Mouse (Mus musculus) midbrain, embryonic 15.5 days (tissue): ENCODE measurements at regions not wholly inside any gene's neighbourhood (a gene's known extent, or its start where the extent isn't known, plus 50 kb on each side); places are given as distances from the start of the nearest gene placed in this dataset.

Experiments used
- ATAC-seq: fragments of 200-750 bp; cut with Nextera tagmentation; replicated peaks from 2 replicates; pipeline ENCODE4 v1.8.0; 2017; ENCODE audit warnings: moderate TSS enrichment
- H3K27ac ChIP-seq: fragments of 300-500 bp; sonication (generic); 2 replicates; pipeline ENCODE4 v1.5.1; 2015; ENCODE audit warnings: mild to moderate bottlenecking, inconsistent platforms
- H3K27me3 ChIP-seq: fragments of 300-500 bp; sonication (generic); replicated peaks from 2 replicates; pipeline ENCODE4 v1.6.1; 2015; ENCODE audit warnings: inconsistent platforms
- H3K36me3 ChIP-seq: fragments of 300-500 bp; sonication (generic); replicated peaks from 2 replicates; pipeline ENCODE4 v1.6.1; 2015; ENCODE audit warnings: inconsistent platforms
- H3K4me1 ChIP-seq: fragments of 300-500 bp; sonication (generic); 2 replicates; pipeline ENCODE4 v1.6.1; 2015; ENCODE audit warnings: inconsistent platforms
- H3K4me2 ChIP-seq: fragments of 300-500 bp; sonication (generic); 2 replicates; pipeline ENCODE4 v1.6.1; 2015; ENCODE audit warnings: inconsistent platforms, mild to moderate bottlenecking, moderate library complexity
- H3K4me3 ChIP-seq: fragments of 300-500 bp; sonication (generic); 2 replicates; pipeline ENCODE4 v1.5.1; 2015; ENCODE audit warnings: mild to moderate bottlenecking, inconsistent platforms
- H3K9ac ChIP-seq: fragments of 300-500 bp; sonication (generic); 2 replicates; pipeline ENCODE4 v1.6.1; 2015; ENCODE audit warnings: mild to moderate bottlenecking, inconsistent platforms
- H3K9me3 ChIP-seq: fragments of 300-500 bp; sonication (generic); 2 replicates; pipeline ENCODE4 v1.6.1; 2016; ENCODE audit warnings: inconsistent platforms
- whole genome bisulfite sequencing: fragments of 180-500 bp; shearing (Covaris S2); methylation state at CpG from one replicate; pipeline ENCODE4 v1.1.7; 2015; ENCODE audit warnings: mixed read lengths; 5-methylcytosine and 5-hydroxymethylcytosine counted together

- no peak overlapping the region for H3K4me2 ChIP-seq
- H3K9ac ChIP-seq: no peak overlapping the region
- no peaks in the 10 kb centered on the region for H3K9me3 ChIP-seq
- no peaks in the 10 kb centered on the region for H3K36me3 ChIP-seq
- H3K4me3 ChIP-seq: no peak overlapping the region
- H3K27ac ChIP-seq: 0 out of 2 replicates have a peak overlapping the region, but pooled peaks have one; percentile 0
- H3K4me1 ChIP-seq: peaks cover 10% of the 10 kb centered on the region
- 0 out of 2 replicates have a peak, but pooled peaks have one; percentile 32 for ATAC-seq
- WGBS: 35% methylated on average over 8 of the region's 8 CpGs
- H3K27me3 ChIP-seq: no peaks in the 10 kb centered on the region
Observed at GRCm38 (mm10) chr4:56686141-56686540, 53.7 kb upstream of the Gm26657 start.

- ATAC-seq: peak; percentile 67
- Histone ChIP-seq H3K9ac (no peak overlapping the region), H3K27me3 (no peaks in the 10 kb centered on the region), H3K4me3 (no peak overlapping the region), H3K27ac (no peak overlapping the region), H3K9me3 (no peaks in the 10 kb centered on the region), H3K4me1 (peaks cover 10% of the 10 kb centered on the region), H3K4me2 (peak overlapping the region; percentile 40), H3K36me3 (no peaks in the 10 kb centered on the region)
- WGBS: 38% methylated on average over 8 of the region's 8 CpGs
Observed at GRCm38 (mm10) chr4:56685696-56686095, 54.2 kb upstream of the Gm26657 start.

GRCm38 (mm10) chr4:56685123-56685522 lies 54.7 kb upstream of the Gm26657 start:
- Histone ChIP-seq H3K4me2 (peak overlapping the region; percentile 40), H3K36me3 (no peaks in the 10 kb centered on the region), H3K4me1 (peaks cover 10% of the 10 kb centered on the region), H3K9me3 (no peaks in the 10 kb centered on the region), H3K27ac (no peak overlapping the region), H3K9ac (no peak overlapping the region), H3K27me3 (no peaks in the 10 kb centered on the region), H3K4me3 (no peak overlapping the region)
- WGBS: 9% methylated on average over 9 of the region's 9 CpGs
- ATAC-seq: peak; percentile 81

GRCm38 (mm10) chr4:56684031-56684430 lies 55.8 kb upstream of the Gm26657 start:
- Histone ChIP-seq H3K36me3 (no peaks in the 10 kb centered on the region), H3K27me3 (no peaks in the 10 kb centered on the region), H3K4me2 (no peak overlapping the region), H3K9me3 (no peaks in the 10 kb centered on the region), H3K4me1 (peaks cover 10% of the 10 kb centered on the region), H3K4me3 (no peak overlapping the region), H3K9ac (no peak overlapping the region), H3K27ac (no peak overlapping the region)
- WGBS: 86% methylated on average over 7 of the region's 7 CpGs
- ATAC-seq: no peak

GRCm38 (mm10) chr4:56681121-56681520 lies 58.7 kb upstream of the Gm26657 start:
- 68% methylated on average over 8 of the region's 8 CpGs for WGBS
- peaks cover 10% of the 10 kb centered on the region for H3K4me1 ChIP-seq
- H3K9me3 ChIP-seq: no peaks in the 10 kb centered on the region
- no peak overlapping the region for H3K4me3 ChIP-seq
- no peak overlapping the region for H3K27ac ChIP-seq
- no peak for ATAC-seq
- no peak overlapping the region for H3K9ac ChIP-seq
- no peaks in the 10 kb centered on the region for H3K36me3 ChIP-seq
- no peaks in the 10 kb centered on the region for H3K27me3 ChIP-seq
- no peak overlapping the region for H3K4me2 ChIP-seq

- ATAC-seq: no peak
- Histone ChIP-seq H3K36me3 (no peaks in the 10 kb centered on the region), H3K4me1 (no peaks in the 10 kb centered on the region), H3K27ac (no peak overlapping the region), H3K4me2 (no peak overlapping the region), H3K9ac (no peak overlapping the region), H3K4me3 (no peak overlapping the region), H3K27me3 (no peaks in the 10 kb centered on the region), H3K9me3 (no peaks in the 10 kb centered on the region)
- 88% methylated on average over 4 of the region's 4 CpGs for WGBS
Observed at GRCm38 (mm10) chr4:56673868-56674267, 66.0 kb upstream of the Gm26657 start.

- H3K9me3 ChIP-seq: no peaks in the 10 kb centered on the region
Observed at GRCm38 (mm10) chr4:56664921-56665320, 74.9 kb upstream of the Gm26657 start.

GRCm38 (mm10) chr4:56661816-56662215 lies 78.1 kb upstream of the Gm26657 start:
- no peaks in the 10 kb centered on the region for H3K27me3 ChIP-seq
- WGBS: 86% methylated on average over 5 of the region's 5 CpGs
- no peak overlapping the region for H3K9ac ChIP-seq
- H3K36me3 ChIP-seq: no peaks in the 10 kb centered on the region
- H3K4me1 ChIP-seq: no peaks in the 10 kb centered on the region
- no peaks in the 10 kb centered on the region for H3K9me3 ChIP-seq
- no peak overlapping the region for H3K4me2 ChIP-seq
- no peak overlapping the region for H3K27ac ChIP-seq
- H3K4me3 ChIP-seq: no peak overlapping the region
- no peak for ATAC-seq

More at GRCm38 (mm10) chr4:56664921-56665320, 74.9 kb upstream of the Gm26657 start:
- H3K4me1 ChIP-seq: no peaks in the 10 kb centered on the region
- H3K9ac ChIP-seq: no peak overlapping the region
- no peak overlapping the region for H3K27ac ChIP-seq
- ATAC-seq: no peak
- no peaks in the 10 kb centered on the region for H3K27me3 ChIP-seq
- H3K4me3 ChIP-seq: no peak overlapping the region
- WGBS: 91% methylated on average over 2 of the region's 2 CpGs
- no peaks in the 10 kb centered on the region for H3K36me3 ChIP-seq
- no peak overlapping the region for H3K4me2 ChIP-seq

GRCm38 (mm10) chr4:56657046-56657445 lies 82.8 kb upstream of the Gm26657 start:
- Histone ChIP-seq H3K9me3 (no peaks in the 10 kb centered on the region), H3K4me1 (no peaks in the 10 kb centered on the region), H3K27ac (no peak overlapping the region), H3K4me2 (no peak overlapping the region), H3K9ac (no peak overlapping the region), H3K4me3 (no peak overlapping the region), H3K27me3 (no peaks in the 10 kb centered on the region), H3K36me3 (no peaks in the 10 kb centered on the region)
- 67% methylated on average over 3 of the region's 3 CpGs for WGBS
- no peak for ATAC-seq

- no peak overlapping the region for H3K4me2 ChIP-seq
- H3K4me1 ChIP-seq: no peaks in the 10 kb centered on the region
- no peaks in the 10 kb centered on the region for H3K9me3 ChIP-seq
- H3K27ac ChIP-seq: no peak overlapping the region
- no peak overlapping the region for H3K9ac ChIP-seq
- H3K36me3 ChIP-seq: no peaks in the 10 kb centered on the region
- no peak overlapping the region for H3K4me3 ChIP-seq
- 84% methylated on average over 4 of the region's 4 CpGs for WGBS
- no peak for ATAC-seq
- H3K27me3 ChIP-seq: no peaks in the 10 kb centered on the region
Observed at GRCm38 (mm10) chr4:56654327-56654726, 85.5 kb upstream of the Gm26657 start.

GRCm38 (mm10) chr4:56652819-56653218 lies 87.1 kb upstream of the Gm26657 start:
- H3K4me2 ChIP-seq: no peak overlapping the region

GRCm38 (mm10) chr4:56649731-56650130 lies 90.1 kb upstream of the Gm26657 start:
- H3K4me1 ChIP-seq: peaks cover 2% of the 10 kb centered on the region
- no peak overlapping the region for H3K9ac ChIP-seq
- H3K4me3 ChIP-seq: no peak overlapping the region
- no peak overlapping the region for H3K4me2 ChIP-seq
- no peaks in the 10 kb centered on the region for H3K27me3 ChIP-seq
- H3K9me3 ChIP-seq: no peaks in the 10 kb centered on the region
- 70% methylated on average over 1 of the region's 1 CpGs for WGBS
- no peak for ATAC-seq
- H3K36me3 ChIP-seq: no peaks in the 10 kb centered on the region
- no peak overlapping the region for H3K27ac ChIP-seq

More at GRCm38 (mm10) chr4:56652819-56653218, 87.1 kb upstream of the Gm26657 start:
- Histone ChIP-seq H3K9ac (no peak overlapping the region), H3K4me1 (no peaks in the 10 kb centered on the region), H3K27ac (no peak overlapping the region), H3K36me3 (no peaks in the 10 kb centered on the region), H3K4me3 (no peak overlapping the region), H3K27me3 (no peaks in the 10 kb centered on the region), H3K9me3 (no peaks in the 10 kb centered on the region)
- WGBS: 84% methylated on average over 5 of the region's 5 CpGs
- no peak for ATAC-seq

- no peak overlapping the region for H3K9ac ChIP-seq
Observed at GRCm38 (mm10) chr4:56643999-56644962, 95.6 kb upstream of the Gm26657 start.

More at GRCm38 (mm10) chr4:56643999-56644962, 95.6 kb upstream of the Gm26657 start:
- Histone ChIP-seq H3K4me1 (peaks cover 20% of the 10 kb centered on the region), H3K27ac (peak overlapping the region; percentile 35), H3K36me3 (no peaks in the 10 kb centered on the region), H3K27me3 (no peaks in the 10 kb centered on the region), H3K4me2 (peak overlapping the region; percentile 37), H3K9me3 (no peaks in the 10 kb centered on the region), H3K4me3 (peak overlapping the region; percentile 2; the same call in 1 of the 2 replicates)
- peak; percentile 91 for ATAC-seq
- WGBS: 7% methylated on average over 20 of the region's 20 CpGs
